Mouse (Mus musculus) bone marrow macrophage, adult 2 months (primary cell): Measurements from ENCODE around the gene A730009L09Rik. TPM values are rescaled to one million over a fixed set of nuclear protein-coding genes. Genes with fewer than 3 reads are reported as not detected.

Experiments used
- H3K27ac ChIP-seq: 2 replicates; pipeline ENCODE4 v1.5.1; 2012; ENCODE audit warnings: low read depth, low read length; ENCODE audit not compliant: insufficient read depth
- H3K4me1 ChIP-seq: 2 replicates; pipeline ENCODE4 v1.6.1; 2012; ENCODE audit warnings: low read length; ENCODE audit not compliant: control insufficient read depth, insufficient read depth
- H3K4me3 ChIP-seq: 2 replicates; pipeline ENCODE4 v1.5.1; 2012; ENCODE audit warnings: mild to moderate bottlenecking, low read length, moderate library complexity; ENCODE audit not compliant: insufficient read depth
- CTCF ChIP-seq: IDR thresholded peaks from 2 replicates; pipeline ENCODE4 v1.5.1; 2012; ENCODE audit warnings: low read depth, mild to moderate bottlenecking, low read length, moderate library complexity
- POLR2A ChIP-seq: IDR thresholded peaks from 2 replicates; pipeline ENCODE4 v1.6.1; 2012; ENCODE audit warnings: mild to moderate bottlenecking, low read depth, low read length, borderline replicate concordance
- polyA plus RNA-seq: library from polyadenylated mRNA; stranded (reverse); fragments of >200 nt; gene quantifications from 2 replicates; pipeline ENCODE4 v1.2.4, GENCODE M21; 2012; ENCODE audit not compliant: missing spikeins, insufficient read depth, insufficient read length

A730009L09Rik gene
- polyA plus RNA-seq, 1 experiment = not detected

- H3K4me3 ChIP-seq = no peak overlapping the region
- no peaks in the 10 kb centered on the region for H3K4me1 ChIP-seq
- TF ChIP-seq POLR2A = no peak
- TF ChIP-seq CTCF = no peak
- no peak overlapping the region for H3K27ac ChIP-seq
These were observed 39.1 kb downstream of the A730009L09Rik start for GRCm38 (mm10) chr16:84553981-84554380.

DNA sequence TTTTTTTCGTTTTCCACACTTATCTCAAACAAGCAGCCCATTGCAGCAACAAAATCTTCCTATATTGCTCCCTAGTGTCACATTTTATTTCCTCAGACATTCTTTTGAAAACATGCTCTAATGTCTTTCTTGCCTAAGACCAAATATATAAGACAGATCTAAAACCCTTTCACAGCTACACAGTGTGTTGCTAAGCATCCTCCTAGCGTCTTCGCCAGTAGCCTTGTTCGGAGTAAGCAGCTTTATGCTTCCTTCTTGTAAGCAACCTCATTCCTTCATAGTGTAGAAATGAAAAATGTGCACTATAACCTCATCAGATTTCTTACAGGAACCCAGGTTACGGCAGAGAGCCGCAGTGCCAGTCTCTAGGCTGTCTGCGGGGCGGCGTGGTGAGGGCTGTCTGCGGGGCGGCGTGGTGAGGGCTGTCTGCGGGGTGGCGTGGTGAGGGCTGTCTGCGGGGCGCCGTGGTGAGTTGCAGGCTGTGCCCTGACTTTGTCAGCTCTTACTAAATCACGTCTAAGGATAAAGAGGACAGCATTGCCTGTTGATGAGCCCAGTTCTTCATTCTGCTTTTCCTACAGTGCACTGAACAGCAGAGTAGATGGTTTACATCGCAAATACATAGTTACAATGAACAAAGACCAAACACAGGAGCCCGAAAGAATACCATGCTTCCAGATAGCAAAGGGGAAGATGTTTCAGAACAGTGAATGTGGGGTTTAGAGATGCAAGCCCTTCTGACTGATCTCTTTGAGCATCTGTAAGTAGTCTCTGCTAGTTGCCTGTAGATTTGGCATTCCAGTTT, 43.4 kb downstream of the A730009L09Rik start:
- TF ChIP-seq CTCF (no peak), POLR2A (no peak)
- Histone ChIP-seq H3K4me1 (no peaks in the 10 kb centered on the region), H3K27ac (no peak overlapping the region)

DNA sequence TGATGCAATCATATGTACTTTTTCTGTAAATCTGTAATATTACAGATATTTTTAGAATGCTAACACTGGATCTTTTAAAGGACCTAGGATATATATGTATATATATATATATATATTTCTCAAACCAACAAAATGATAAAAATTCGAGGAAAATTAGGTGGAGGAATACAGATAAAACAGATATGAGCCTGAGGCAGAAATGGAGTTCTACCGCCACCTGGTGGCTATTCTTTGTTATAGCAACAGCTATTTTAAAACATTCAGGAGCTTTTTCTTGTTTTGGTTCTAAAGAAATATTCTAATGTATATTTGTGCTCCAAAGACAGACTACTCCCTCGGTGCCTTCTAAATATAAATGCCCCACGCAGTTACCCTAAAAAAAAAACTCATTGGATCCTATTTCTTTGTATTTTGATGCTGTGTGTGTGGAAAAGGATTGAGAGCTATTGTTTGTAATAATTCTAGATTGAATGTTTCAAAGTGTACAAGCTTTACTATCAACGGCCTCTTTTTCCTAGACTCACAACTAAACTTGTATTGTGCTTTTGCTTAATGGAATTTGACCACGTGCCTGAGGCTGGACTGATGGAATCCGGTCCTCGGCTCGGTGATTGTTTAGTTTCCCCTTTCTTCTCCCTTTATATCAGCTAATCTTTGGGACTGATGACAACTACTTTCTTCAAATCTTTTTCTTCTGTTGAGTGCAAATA, 44.8 kb downstream of the A730009L09Rik start:
- H3K4me1 ChIP-seq = no peaks in the 10 kb centered on the region
- H3K4me3 ChIP-seq = no peak overlapping the region
- no peak for TF ChIP-seq POLR2A
- H3K27ac ChIP-seq = no peak overlapping the region

More for the DNA sequence above, 43.4 kb downstream of the A730009L09Rik start:
- H3K4me3 ChIP-seq = no peak overlapping the region

- no peak overlapping the region for H3K4me3 ChIP-seq
- no peak for TF ChIP-seq POLR2A
- no peak for TF ChIP-seq CTCF
- H3K27ac ChIP-seq = no peak overlapping the region
- H3K4me1 ChIP-seq = no peaks in the 10 kb centered on the region
These were observed 45.3 kb downstream of the A730009L09Rik start for GRCm38 (mm10) chr16:84560279-84560602.

Other genes starting within 250 kb of the A730009L09Rik start
- 17.9 and 20.0 TPM in 2 replicates for gene Mrpl39, start 220.6 kb downstream of the A730009L09Rik start, polyA plus RNA-seq